Mouse (Mus musculus): ENCODE measurements around the gene Cbfb. TPM values are rescaled to one million over a fixed set of nuclear protein-coding genes. Genes with fewer than 3 reads are reported as not detected.

Cbfb gene
- polyA plus RNA-seq, 1 experiment from 2014 or later: 34.7 TPM

DNA sequence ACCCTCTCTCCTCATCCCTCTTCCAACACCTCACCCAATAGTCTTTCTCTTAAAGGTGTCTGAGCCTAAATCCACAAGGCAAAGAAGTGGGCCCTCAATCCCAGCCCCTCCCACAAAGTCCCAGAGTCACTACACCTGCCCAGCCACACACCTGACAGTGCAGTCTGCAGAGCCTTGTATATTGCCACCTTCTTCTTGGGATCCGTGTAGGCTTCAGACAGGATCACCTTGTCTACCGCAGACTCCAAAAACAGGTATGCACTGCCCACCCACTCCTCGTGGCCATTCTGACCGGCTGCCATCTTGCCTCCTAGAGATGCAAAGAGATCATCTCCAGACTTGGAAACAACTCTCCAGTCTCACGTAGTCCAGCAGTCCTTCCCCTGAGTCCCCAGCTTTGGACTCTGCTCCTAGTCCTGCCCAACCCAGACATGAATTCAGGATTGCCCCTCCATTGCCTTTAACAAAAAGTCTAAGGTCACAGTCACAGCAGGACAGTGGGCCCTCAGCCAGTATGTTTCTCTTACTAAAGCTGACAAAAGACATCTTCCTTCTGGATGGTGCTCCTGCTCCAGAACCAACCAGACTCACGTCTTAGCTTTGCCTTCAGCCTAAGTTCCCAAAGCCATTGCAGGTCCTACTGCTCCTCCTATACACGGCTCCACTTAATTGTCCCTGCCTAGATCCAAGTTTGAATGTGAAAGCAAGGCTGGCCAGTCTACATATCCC is 90.1 kb downstream of the Cbfb start:
- H3K9ac ChIP-seq (replicated peaks; ENCODE audit: low read length): no peak overlapping the region
- H3K27me3 ChIP-seq (ENCODE audit: control insufficient read depth, insufficient read depth, low read length): peaks cover 88% of the 10 kb centered on the region
- no peaks in the 10 kb centered on the region for H3K9me3 ChIP-seq (ENCODE audit: control insufficient read depth, low read length)
- H3K36me3 ChIP-seq (ENCODE audit: control insufficient read depth, insufficient read depth, low read length): no peaks in the 10 kb centered on the region
- H3K4me3 ChIP-seq (replicated peaks; ENCODE audit: low read depth, low read length): no peak overlapping the region
- H3K4me2 ChIP-seq (ENCODE audit: low read length): no peak overlapping the region
- 58% methylated on average over 7 of the region's 7 CpGs for WGBS
- ATAC-seq (ENCODE audit: low FRiP score, low TSS enrichment): no peak
- peaks cover 8% of the 10 kb centered on the region for H3K4me1 ChIP-seq (ENCODE audit: control insufficient read depth, insufficient read depth, low read length)
- DNase-seq: no peak
- H3K27ac ChIP-seq (replicated peaks; ENCODE audit: low read depth, low read length): no peak overlapping the region

- Histone ChIP-seq H3K9ac (replicated peaks; ENCODE audit: low read length) (no peak overlapping the region), H3K4me3 (replicated peaks; ENCODE audit: low read depth, low read length) (no peak overlapping the region), H3K36me3 (ENCODE audit: control insufficient read depth, insufficient read depth, low read length) (no peaks in the 10 kb centered on the region), H3K27ac (replicated peaks; ENCODE audit: low read depth, low read length) (no peak overlapping the region), H3K4me1 (ENCODE audit: control insufficient read depth, insufficient read depth, low read length) (peaks cover 8% of the 10 kb centered on the region), H3K27me3 (ENCODE audit: control insufficient read depth, insufficient read depth, low read length) (peaks cover 88% of the 10 kb centered on the region), H3K9me3 (ENCODE audit: control insufficient read depth, low read length) (no peaks in the 10 kb centered on the region), H3K4me2 (ENCODE audit: low read length) (no peak overlapping the region)
- DNase-seq (no peak), ATAC-seq (ENCODE audit: low FRiP score, low TSS enrichment) (no peak)
- 87% methylated on average over 12 of the region's 12 CpGs for WGBS
Observed at GRCm38 (mm10) chr8:105261326-105261980, 91.0 kb downstream of the Cbfb start.

DNA sequence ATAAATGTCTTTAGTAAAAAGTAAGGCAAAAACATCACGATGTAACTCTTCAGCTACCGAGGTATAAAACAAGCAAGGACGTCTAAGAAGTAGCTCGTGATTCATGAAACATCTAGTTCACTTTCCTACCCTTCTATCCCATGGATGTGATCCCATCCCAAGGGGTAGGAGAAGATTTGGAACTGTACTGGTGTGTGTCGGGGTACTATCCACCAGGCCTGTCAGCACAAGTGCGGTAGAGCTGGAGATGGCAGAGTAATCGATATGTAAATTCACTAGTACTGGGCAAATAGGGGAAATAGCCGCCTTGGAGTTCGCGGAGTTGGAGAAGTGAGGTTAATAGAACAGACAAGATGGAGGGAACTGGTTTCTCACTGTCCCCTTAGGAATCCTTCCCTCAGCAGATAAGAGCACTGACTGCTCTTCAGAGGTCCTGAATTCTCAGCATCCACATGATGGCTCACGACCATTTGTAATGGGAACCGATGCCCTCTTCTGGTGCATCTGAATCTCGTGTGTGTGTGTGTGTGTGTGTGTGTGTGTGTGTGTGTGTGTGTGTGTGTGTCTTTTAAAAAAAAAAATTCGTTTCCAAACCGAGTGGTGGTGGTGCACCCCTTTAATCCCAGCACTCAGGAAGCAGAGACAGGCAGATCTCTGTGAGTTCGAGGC is 92.9 kb downstream of the Cbfb start:
- ATAC-seq (ENCODE audit: low FRiP score, low TSS enrichment): no peak
- no peak overlapping the region for H3K4me2 ChIP-seq (ENCODE audit: low read length)
- no peak overlapping the region for H3K9ac ChIP-seq (replicated peaks; ENCODE audit: low read length)
- no peak for DNase-seq
- no peak overlapping the region for H3K27ac ChIP-seq (replicated peaks; ENCODE audit: low read depth, low read length)
- H3K4me1 ChIP-seq (ENCODE audit: control insufficient read depth, insufficient read depth, low read length): peaks cover 12% of the 10 kb centered on the region
- WGBS: 42% methylated on average over 16 of the region's 16 CpGs
- H3K9me3 ChIP-seq (ENCODE audit: control insufficient read depth, low read length): no peaks in the 10 kb centered on the region
- peaks cover 95% of the 10 kb centered on the region for H3K27me3 ChIP-seq (ENCODE audit: control insufficient read depth, insufficient read depth, low read length)
- H3K4me3 ChIP-seq (replicated peaks; ENCODE audit: low read depth, low read length): no peak overlapping the region
- no peaks in the 10 kb centered on the region for H3K36me3 ChIP-seq (ENCODE audit: control insufficient read depth, insufficient read depth, low read length)

GRCm38 (mm10) chr8:105264024-105264982 is 93.8 kb downstream of the Cbfb start, which contains the start of the genes Tradd and Fbxl8:
Gene Tradd, minus strand, starts transcription at chr8:105264609.
Gene Fbxl8, plus strand, starts transcription at chr8:105264648.
- ATAC-seq (ENCODE audit: low FRiP score, low TSS enrichment) (no peak), DNase-seq (peak; percentile 72)
- H3K27ac ChIP-seq (replicated peaks; ENCODE audit: low read depth, low read length): no peak within 1 kb of the TSS
- H3K4me3 ChIP-seq (replicated peaks; ENCODE audit: low read depth, low read length): peak within 1 kb of the TSS; percentile 52
- peak within 1 kb of the TSS; percentile 55 for H3K9ac ChIP-seq (replicated peaks; ENCODE audit: low read length)
- H3K4me2 ChIP-seq (ENCODE audit: low read length): peak within 1 kb of the TSS; percentile 84
- no peaks in the 10 kb centered on the region for H3K9me3 ChIP-seq (ENCODE audit: control insufficient read depth, low read length)
- no peaks in the 10 kb centered on the region for H3K36me3 ChIP-seq (ENCODE audit: control insufficient read depth, insufficient read depth, low read length)
- H3K27me3 ChIP-seq (ENCODE audit: control insufficient read depth, insufficient read depth, low read length): peaks cover 95% of the 10 kb centered on the region
- peaks cover 11% of the 10 kb centered on the region for H3K4me1 ChIP-seq (ENCODE audit: control insufficient read depth, insufficient read depth, low read length)
- 2% methylated on average over 54 of the region's 54 CpGs for WGBS

- H3K9ac ChIP-seq (replicated peaks; ENCODE audit: low read length): no peak overlapping the region
- WGBS: 18% methylated on average over 10 of the region's 10 CpGs
- ATAC-seq (ENCODE audit: low FRiP score, low TSS enrichment) (no peak), DNase-seq (no peak)
- H3K27me3 ChIP-seq (ENCODE audit: control insufficient read depth, insufficient read depth, low read length): peaks cover 97% of the 10 kb centered on the region
- H3K36me3 ChIP-seq (ENCODE audit: control insufficient read depth, insufficient read depth, low read length): no peaks in the 10 kb centered on the region
- H3K4me3 ChIP-seq (replicated peaks; ENCODE audit: low read depth, low read length): peak overlapping the region; percentile 52; the same call in 1 of the 2 replicates
- H3K4me2 ChIP-seq (ENCODE audit: low read length): peak overlapping the region; percentile 84; the same call in 1 of the 2 replicates
- H3K27ac ChIP-seq (replicated peaks; ENCODE audit: low read depth, low read length): no peak overlapping the region
- no peaks in the 10 kb centered on the region for H3K9me3 ChIP-seq (ENCODE audit: control insufficient read depth, low read length)
- peaks cover 14% of the 10 kb centered on the region for H3K4me1 ChIP-seq (ENCODE audit: control insufficient read depth, insufficient read depth, low read length)
Observed at GRCm38 (mm10) chr8:105265128-105265527, 94.7 kb downstream of the Cbfb start.

- H3K9me3 ChIP-seq (ENCODE audit: control insufficient read depth, low read length): no peaks in the 10 kb centered on the region
- H3K36me3 ChIP-seq (ENCODE audit: control insufficient read depth, insufficient read depth, low read length): no peaks in the 10 kb centered on the region
- H3K27ac ChIP-seq (replicated peaks; ENCODE audit: low read depth, low read length): no peak overlapping the region
- peaks cover 97% of the 10 kb centered on the region for H3K27me3 ChIP-seq (ENCODE audit: control insufficient read depth, insufficient read depth, low read length)
- ATAC-seq (ENCODE audit: low FRiP score, low TSS enrichment) (no peak), DNase-seq (no peak)
- no peak overlapping the region for H3K4me3 ChIP-seq (replicated peaks; ENCODE audit: low read depth, low read length)
- peaks cover 14% of the 10 kb centered on the region for H3K4me1 ChIP-seq (ENCODE audit: control insufficient read depth, insufficient read depth, low read length)
- H3K4me2 ChIP-seq (ENCODE audit: low read length): no peak overlapping the region
- WGBS: 5% methylated on average over 13 of the region's 13 CpGs
- no peak overlapping the region for H3K9ac ChIP-seq (replicated peaks; ENCODE audit: low read length)
Observed at GRCm38 (mm10) chr8:105266775-105267174, 96.3 kb downstream of the Cbfb start.

All from midbrain, embryonic 14.5 days (tissue).